In genomic region chr12:85346374-85346773, GRCm38 (mm10) we compare ENCODE assay signal across 8 mouse cellular contexts. TPM values are rescaled to one million over a fixed set of nuclear protein-coding genes. Genes with fewer than 3 reads are reported as not detected.
DNase-seq lines count a peak whose midpoint lies in the region; ATAC-seq lines count a peak whose summit lies in the region.

No protein-coding gene starts in this region.

- ATAC-seq in frontal cortex, adult (ENCODE audit: low TSS enrichment) = peak; percentile 51; the same call in 1 of the 2 replicates
- peak; percentile 71 for ATAC-seq in megakaryocyte progenitor cell, adult 5-6 weeks (replicated peaks; ENCODE audit: poor library complexity)

- no peak for DNase-seq in frontal cortex, postnatal 25 days (ENCODE audit: low spot score in 2 of 2)
- peak; percentile 71 to 79 for DNase-seq in B cell, adult 2 months
- peak; percentile 82 for DNase-seq in brain, adult 2 months (ENCODE audit: low read depth, low spot score)
- DNase-seq in heart, adult 8-10 months (ENCODE audit: low spot score) = peak; percentile 86
- peak; percentile 54 to 75 for DNase-seq in kidney, postnatal 36 days
- peak; percentile 39 for DNase-seq in thymus, postnatal 25 days

RNA-seq across cellular contexts. Expression of gene Nek9, which starts 7.2 kb away (rescaled TPM):
- total RNA-seq in heart, adult 8-10 months (2022) = 100 to 1,000 TPM; 119 to 127 (median 123) TPM
- 34.0 and 36.1 TPM in 2 replicates for total RNA-seq in megakaryocyte progenitor cell, adult 5-6 weeks (2015)
- total RNA-seq in megakaryocyte progenitor cell, adult 5-6 weeks (2017) = 20.4 and 23.6 TPM in 2 replicates

RNA-seq across cellular contexts. Expression of gene Tmed10, which starts 28.3 kb away (rescaled TPM):
- total RNA-seq in heart, adult 8-10 months (2022) = 100 to 1,000 TPM; 164 to 177 (median 171) TPM
- 327 and 328 TPM in 2 replicates for total RNA-seq in megakaryocyte progenitor cell, adult 5-6 weeks (2015)
- 142 and 176 TPM in 2 replicates for total RNA-seq in megakaryocyte progenitor cell, adult 5-6 weeks (2017)

RNA-seq across cellular contexts. Expression of gene Zc2hc1c, which starts 58.0 kb away (rescaled TPM):
- total RNA-seq in heart, adult 8-10 months (2022) = 1 to 10 TPM; 2.6 to 3.2 (median 2.6) TPM
- not detected in 2 replicates for total RNA-seq in megakaryocyte progenitor cell, adult 5-6 weeks (2015)
- total RNA-seq in megakaryocyte progenitor cell, adult 5-6 weeks (2017) = not detected in 2 replicates

RNA-seq across cellular contexts. Expression of gene Acyp1, which starts 58.1 kb away (rescaled TPM):
- 10 to 100 TPM; 20.6 to 27.9 (median 22.9) TPM for total RNA-seq in heart, adult 8-10 months (2022)
- total RNA-seq in megakaryocyte progenitor cell, adult 5-6 weeks (2015) = 52.4 and 52.8 TPM in 2 replicates
- total RNA-seq in megakaryocyte progenitor cell, adult 5-6 weeks (2017) = 40.4 and 54.5 TPM in 2 replicates

Comparison
In these comparisons a context has a peak if more than half of its experiments do, and no peak if none do; other contexts are left out.
1. DNase-seq: peak in B cell, adult 2 months (2 of 2), brain, adult 2 months (single experiment), heart, adult 8-10 months (single experiment), kidney, postnatal 36 days (2 of 2) and thymus, postnatal 25 days (single experiment); none in frontal cortex, postnatal 25 days (0 of 2).